Mouse (Mus musculus): ENCODE measurements at regions not wholly inside any gene's neighbourhood (a gene's known extent, or its start where the extent isn't known, plus 50 kb on each side); places are given as distances from the start of the nearest gene placed in this dataset.

DNA sequence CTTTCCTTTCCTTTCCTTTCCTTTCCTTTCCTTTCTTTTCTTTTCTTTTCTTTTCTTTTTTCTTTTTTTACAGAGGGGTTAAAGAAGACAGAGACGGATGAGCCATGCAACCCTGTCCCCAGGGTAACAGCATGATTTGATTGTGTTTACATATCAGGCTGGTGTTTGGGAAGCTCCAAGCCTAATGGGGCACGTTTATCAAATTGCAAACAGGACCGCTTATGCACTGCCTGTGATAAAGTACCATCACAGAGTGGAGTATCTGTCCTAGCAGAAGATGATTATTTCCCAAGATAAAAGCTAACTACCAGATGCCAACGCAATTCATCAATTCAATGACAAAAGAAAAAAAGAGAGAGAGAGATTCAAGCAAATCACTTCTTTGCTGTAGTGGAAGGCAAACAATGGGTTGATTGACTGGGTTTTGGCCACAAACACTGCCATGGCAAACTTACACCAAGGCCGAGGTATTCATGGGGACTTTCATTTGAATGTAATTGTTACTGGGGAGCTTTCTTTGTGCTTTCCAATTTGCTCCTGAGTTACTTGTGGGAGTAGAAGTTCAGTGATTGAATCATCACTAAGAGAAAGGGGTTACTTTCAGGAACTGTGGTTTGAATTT, 1450.1 kb downstream of the Slc22a22 start:
- TF ChIP-seq CTCF (IDR thresholded peaks at IDR 0.05; ENCODE audit: low read depth) (no peak), EP300 (IDR thresholded peaks at IDR 0.05; ENCODE audit: low read depth) (no peak)
